Mouse (Mus musculus): ENCODE data around the gene Stk39.
A peak's percentile ranks its signal among the peaks of the same experiment; 100 is the strongest.

Gene Stk39

GRCm38 (mm10) chr2:68381205-68381604 is 90.9 kb downstream of the Stk39 start:
- no peak for DNase-seq

- DNase-seq = no peak
Measured at GRCm38 (mm10) chr2:68379631-68380030, 92.4 kb downstream of the Stk39 start.

- no peak for DNase-seq
Measured at GRCm38 (mm10) chr2:68378319-68378718, 93.7 kb downstream of the Stk39 start.

GRCm38 (mm10) chr2:68377251-68377681 is 94.8 kb downstream of the Stk39 start:
- no peak for DNase-seq

GRCm38 (mm10) chr2:68376660-68377059 is 95.4 kb downstream of the Stk39 start:
- peak; percentile 52 for DNase-seq

GRCm38 (mm10) chr2:68374202-68374601 is 97.9 kb downstream of the Stk39 start:
- DNase-seq = no peak

GRCm38 (mm10) chr2:68371912-68372311 is 100.2 kb downstream of the Stk39 start:
- DNase-seq = no peak

- DNase-seq = no peak
Measured at GRCm38 (mm10) chr2:68370326-68370725, 101.7 kb downstream of the Stk39 start.

GRCm38 (mm10) chr2:68369080-68369479 is 103.0 kb downstream of the Stk39 start:
- DNase-seq = no peak

GRCm38 (mm10) chr2:68367944-68368343 is 104.1 kb downstream of the Stk39 start:
- DNase-seq = no peak

GRCm38 (mm10) chr2:68366897-68367193 is 105.2 kb downstream of the Stk39 start:
- no peak for DNase-seq

GRCm38 (mm10) chr2:68366091-68366896 is 105.8 kb downstream of the Stk39 start:
- DNase-seq = no peak

- DNase-seq = no peak
Measured at GRCm38 (mm10) chr2:68365504-68365903, 106.6 kb downstream of the Stk39 start.

- peak; percentile 38 for DNase-seq
Measured at GRCm38 (mm10) chr2:68364181-68364900, 107.7 kb downstream of the Stk39 start.

GRCm38 (mm10) chr2:68363159-68363558 is 108.9 kb downstream of the Stk39 start:
- DNase-seq = no peak

GRCm38 (mm10) chr2:68361701-68362100 is 110.4 kb downstream of the Stk39 start:
- no peak for DNase-seq

GRCm38 (mm10) chr2:68350621-68351020 is 121.4 kb downstream of the Stk39 start:
- peak; percentile 76 for DNase-seq

GRCm38 (mm10) chr2:68349593-68350383 is 122.3 kb downstream of the Stk39 start:
- peak; percentile 88 for DNase-seq

GRCm38 (mm10) chr2:68348966-68349365 is 123.1 kb downstream of the Stk39 start:
- peak; percentile 9 for DNase-seq

GRCm38 (mm10) chr2:68346606-68347237 is 125.3 kb downstream of the Stk39 start:
- no peak for DNase-seq

GRCm38 (mm10) chr2:68345269-68345668 is 126.8 kb downstream of the Stk39 start:
- no peak for DNase-seq

GRCm38 (mm10) chr2:68343751-68344150 is 128.3 kb downstream of the Stk39 start:
- no peak for DNase-seq

- no peak for DNase-seq
Measured at GRCm38 (mm10) chr2:68342122-68342646, 129.9 kb downstream of the Stk39 start.

Measured in lung, postnatal 14 days (tissue).